Comparison of ENCODE assay signal across 8 mouse cellular contexts in genomic region chr5:105731173-105731626, GRCm38 (mm10). TPM values are rescaled to one million over a fixed set of nuclear protein-coding genes. Genes with fewer than 3 reads are reported as not detected.
DNase-seq lines count a peak whose midpoint lies in the region; ATAC-seq and TF ChIP-seq lines count a peak whose summit lies in the region.

No protein-coding gene starts in this region.

- no peak for ATAC-seq in forebrain, embryonic 14.5 days
- no peak for ATAC-seq in limb, embryonic 15.5 days (ENCODE audit: insufficient number of reproducible peaks, low FRiP score, low TSS enrichment, low read depth)
- ATAC-seq in midbrain, postnatal 0 days (ENCODE audit: low FRiP score), result no peak

- H3K4me1 ChIP-seq in forebrain, embryonic 14.5 days (ENCODE audit: control insufficient read depth, insufficient read depth, low read length), result peaks cover 17% of the 10 kb centered on the region
- H3K4me1 ChIP-seq in limb, embryonic 15.5 days, result peaks cover 19% of the 10 kb centered on the region
- 0 out of 2 replicates have a peak, but pooled peaks cover 5% of the 10 kb centered on the region for H3K4me1 ChIP-seq in midbrain, postnatal 0 days (ENCODE audit: insufficient read depth, low read length)

- H3K4me2 ChIP-seq in forebrain, embryonic 14.5 days (ENCODE audit: low read length), result peak overlapping the region; percentile 79
- peak overlapping the region; percentile 98 for H3K4me2 ChIP-seq in limb, embryonic 15.5 days
- peak overlapping the region; percentile 90 for H3K4me2 ChIP-seq in midbrain, postnatal 0 days (ENCODE audit: low read depth, low read length, poor library complexity, severe bottlenecking)

- H3K9ac ChIP-seq in forebrain, embryonic 14.5 days (ENCODE audit: low read length), result no peak overlapping the region
- H3K9ac ChIP-seq in limb, embryonic 15.5 days, result peak overlapping the region; percentile 55
- H3K9ac ChIP-seq in midbrain, postnatal 0 days (replicated peaks; ENCODE audit: low read length, poor library complexity, severe bottlenecking), result no peak overlapping the region

- DNase-seq in gastrocnemius, adult 18-20 months (ENCODE audit: low spot score), result peak; percentile 12
- no peak for DNase-seq in gastrocnemius, postnatal 25 days
- DNase-seq in NIH3T3 (ENCODE audit: low read depth), result peak; percentile 52
- no peak for DNase-seq in forebrain, embryonic 14.5 days (ENCODE audit: low spot score)
- no peak for DNase-seq in midbrain, postnatal 0 days (ENCODE audit: low spot score)
- DNase-seq in layer of hippocampus, adult 9-10 months (ENCODE audit: low spot score), result no peak
- no peak for DNase-seq in left cerebral cortex, postnatal 10 days (ENCODE audit: extremely low spot score in 1 of 2, low spot score in 2 of 2)

- H3K36me3 ChIP-seq in forebrain, embryonic 14.5 days (ENCODE audit: control insufficient read depth, insufficient read depth, low read length), result peaks cover 17% of the 10 kb centered on the region; the same call in 1 of the 2 replicates
- H3K36me3 ChIP-seq in limb, embryonic 15.5 days, result no peaks in the 10 kb centered on the region
- no peaks in the 10 kb centered on the region for H3K36me3 ChIP-seq in midbrain, postnatal 0 days (ENCODE audit: insufficient read depth, low read length)

- no peaks in the 10 kb centered on the region for H3K27me3 ChIP-seq in forebrain, embryonic 14.5 days (replicated peaks; ENCODE audit: control insufficient read depth, insufficient read depth, low read length)
- no peaks in the 10 kb centered on the region for H3K27me3 ChIP-seq in limb, embryonic 15.5 days
- H3K27me3 ChIP-seq in midbrain, postnatal 0 days (ENCODE audit: insufficient read depth, low read length), result no peaks in the 10 kb centered on the region

- H3K27ac ChIP-seq in forebrain, embryonic 14.5 days (ENCODE audit: low read depth, low read length), result no peak overlapping the region
- H3K27ac ChIP-seq in limb, embryonic 15.5 days, result no peak overlapping the region
- H3K27ac ChIP-seq in midbrain, postnatal 0 days (ENCODE audit: low read depth, low read length), result no peak overlapping the region

- H3K9me3 ChIP-seq in forebrain, embryonic 14.5 days (replicated peaks; ENCODE audit: control insufficient read depth, low read length), result no peaks in the 10 kb centered on the region
- no peaks in the 10 kb centered on the region for H3K9me3 ChIP-seq in limb, embryonic 15.5 days
- no peaks in the 10 kb centered on the region for H3K9me3 ChIP-seq in midbrain, postnatal 0 days (ENCODE audit: low read length)

- WGBS in forebrain, embryonic 14.5 days, result 42% methylated on average over 16 of the region's 16 CpGs
- WGBS in limb, embryonic 15.5 days, result 21% methylated on average over 16 of the region's 16 CpGs
- 34% methylated on average over 16 of the region's 16 CpGs for WGBS in midbrain, postnatal 0 days

- intact Hi-C loops in left cerebral cortex, postnatal 10 days (cut with DNase I), result no loop called here

- TF ChIP-seq CTCF in midbrain, postnatal 0 days (IDR thresholded peaks at IDR 0.05), result no peak

- no peak overlapping the region for H3K4me3 ChIP-seq in forebrain, embryonic 14.5 days (ENCODE audit: low read depth, low read length)
- peak overlapping the region; percentile 63 for H3K4me3 ChIP-seq in limb, embryonic 15.5 days
- peak overlapping the region; percentile 44 for H3K4me3 ChIP-seq in midbrain, postnatal 0 days (ENCODE audit: low read depth, low read length)

RNA-seq across cellular contexts. Expression of gene Lrrc8d, which starts 31.4 kb away (rescaled TPM):
- 1 to 10 TPM; 3.3 to 5.0 TPM for total RNA-seq in gastrocnemius, adult 18-20 months (2021)
- 1 to 10 TPM; 4.5 to 4.7 TPM for total RNA-seq in gastrocnemius, postnatal 25 days (2021)
- polyA plus RNA-seq in forebrain, embryonic 14.5 days (2014; fragmentation: Nextera tagmentation; extraction: Ambion mirVana), result 23.3 and 31.7 TPM in 2 replicates
- polyA plus RNA-seq in limb, embryonic 15.5 days (2015; fragmentation: Nextera tagmentation; extraction: Ambion mirVana), result 10.7 and 11.6 TPM in 2 replicates
- total RNA-seq in midbrain, postnatal 0 days (2014; rRNA removed), result 18.5 and 19.1 TPM in 2 replicates
- polyA plus RNA-seq in midbrain, postnatal 0 days (2015; fragmentation: Nextera tagmentation; extraction: Ambion mirVana), result 30.1 and 30.4 TPM in 2 replicates
- 10 to 100 TPM; 48.9 to 54.0 TPM for total RNA-seq in left cerebral cortex, postnatal 10 days (2021)

Comparison
In these comparisons a context has a peak if more than half of its experiments do, and no peak if none do; other contexts are left out.
1. DNase-seq: peak in gastrocnemius, adult 18-20 months (single experiment) and NIH3T3 (single experiment); none in gastrocnemius, postnatal 25 days (single experiment), forebrain, embryonic 14.5 days (single experiment), midbrain, postnatal 0 days (single experiment), layer of hippocampus, adult 9-10 months (single experiment) and left cerebral cortex, postnatal 10 days (0 of 2).
2. Peak in every context shown above with its lines, with median percentiles within 50 percentile points of each other: H3K4me2 ChIP-seq.